Mouse (Mus musculus): ENCODE measurements around the gene Mcl1.
"Not testable (repeated sequence)": the region's sequence is repeated elsewhere in the genome, so short reads cannot be mapped to it uniquely, and the experiment has no call there.

Gene Mcl1

GRCm38 (mm10) chr3:95668589-95669308 is 10.2 kb downstream of the Mcl1 start:
- no peak for DNase-seq

GRCm38 (mm10) chr3:95669309-95669665 is 10.7 kb downstream of the Mcl1 start:
- DNase-seq: no peak

GRCm38 (mm10) chr3:95670419-95670818 is 11.8 kb downstream of the Mcl1 start:
- not testable (repeated sequence) for DNase-seq

GRCm38 (mm10) chr3:95671201-95671600 is 12.6 kb downstream of the Mcl1 start:
- no peak for DNase-seq

GRCm38 (mm10) chr3:95672461-95672860 is 13.9 kb downstream of the Mcl1 start:
- DNase-seq: no peak

GRCm38 (mm10) chr3:95672861-95673706 is 14.5 kb downstream of the Mcl1 start:
- DNase-seq: no peak

GRCm38 (mm10) chr3:95673707-95674211 is 15.2 kb downstream of the Mcl1 start:
- no peak for DNase-seq

- DNase-seq: no peak
Measured at GRCm38 (mm10) chr3:95674236-95674635, 15.6 kb downstream of the Mcl1 start.

- no peak for DNase-seq
Measured at GRCm38 (mm10) chr3:95674812-95675211, 16.2 kb downstream of the Mcl1 start.

GRCm38 (mm10) chr3:95675301-95676092 is 16.9 kb downstream of the Mcl1 start:
- peak; percentile 53 for DNase-seq

GRCm38 (mm10) chr3:95676745-95677419 is 18.3 kb downstream of the Mcl1 start:
- peak; percentile 34 for DNase-seq

- no peak for DNase-seq
Measured at GRCm38 (mm10) chr3:95677420-95678090, 19.0 kb downstream of the Mcl1 start.

GRCm38 (mm10) chr3:95679551-95679950 is 21.0 kb downstream of the Mcl1 start:
- no peak for DNase-seq

GRCm38 (mm10) chr3:95680673-95681072 is 22.1 kb downstream of the Mcl1 start:
- no peak for DNase-seq

- no peak for DNase-seq
Measured at GRCm38 (mm10) chr3:95681365-95681764, 22.8 kb downstream of the Mcl1 start.

GRCm38 (mm10) chr3:95682878-95683277 is 24.3 kb downstream of the Mcl1 start:
- DNase-seq: no peak

GRCm38 (mm10) chr3:95684846-95685245 is 26.3 kb downstream of the Mcl1 start:
- DNase-seq: no peak

GRCm38 (mm10) chr3:95685301-95685700 is 26.7 kb downstream of the Mcl1 start:
- no peak for DNase-seq

GRCm38 (mm10) chr3:95685701-95686100 is 27.1 kb downstream of the Mcl1 start:
- DNase-seq: no peak

GRCm38 (mm10) chr3:95686492-95687167 is 28.0 kb downstream of the Mcl1 start:
- no peak for DNase-seq

- no peak for DNase-seq
Measured at GRCm38 (mm10) chr3:95687168-95687523, 28.6 kb downstream of the Mcl1 start.
